Mouse (Mus musculus) gastrocnemius, postnatal 14 days (tissue): ENCODE measurements around the gene Slc16a1. TPM values are rescaled to one million over a fixed set of nuclear protein-coding genes. Genes with fewer than 3 reads are reported as not detected.

Source experiments
- total RNA-seq, 2 experiments: library from RNA; stranded (reverse); gene quantifications; 2 replicates each; pipeline ENCODE4 v1.2.3; 2021

Slc16a1 gene
- total RNA-seq, 2 experiments from 2014 or later, result 20.4 to 26.4 TPM

Other genes with a start within 250 kb of the Slc16a1 start
- 1 to 10 TPM; 5.8 to 8.5 TPM for gene Lrig2, start 126.8 kb upstream of the Slc16a1 start, total RNA-seq
- 10 to 100 TPM; 34.7 to 37.9 TPM for gene Ppm1j, start 142.4 kb downstream of the Slc16a1 start, total RNA-seq
- gene Fam19a3, start 143.2 kb downstream of the Slc16a1 start, total RNA-seq, result 1 to 10 TPM; 3.2 to 4.0 TPM
- 10 to 100 TPM; 59.8 to 78.3 TPM for gene Rhoc, start 149.7 kb downstream of the Slc16a1 start, total RNA-seq
- gene Mov10, start 179.9 kb downstream of the Slc16a1 start, total RNA-seq, result 1 to 10 TPM; 3.0 to 4.8 TPM
- gene St7l, start 225.3 kb downstream of the Slc16a1 start, total RNA-seq, result 10 to 100 TPM; 14.0 to 17.3 TPM
- gene Capza1, start 225.8 kb downstream of the Slc16a1 start, total RNA-seq, result 10 to 100 TPM; 30.8 to 33.5 TPM